Mouse (Mus musculus) gastrocnemius, adult 2 months (tissue): Measurements from ENCODE around the gene Gm10147. TPM values are rescaled to one million over a fixed set of nuclear protein-coding genes. Genes with fewer than 3 reads are reported as not detected.
"Not testable (repeated sequence)": the region's sequence is repeated elsewhere in the genome, so short reads cannot be mapped to it uniquely, and the experiment has no call there.

ENCODE experiments used
- DNase-seq: peaks from one replicate; pipeline ENCODE4 v3.0.0; 2022
- H3K27ac ChIP-seq: fragments of 200-600 bp; 2 replicates; pipeline ENCODE4 v1.8.1; 2022; ENCODE audit warnings: mild to moderate bottlenecking
- H3K4me3 ChIP-seq: fragments of 200-600 bp; 2 replicates; pipeline ENCODE4 v1.8.1; 2022; ENCODE audit warnings: mild to moderate bottlenecking, moderate library complexity
- intact Hi-C: fragments of 180-260 bp; cut with DNase I; formaldehyde crosslinking; loops from one replicate; pipeline ENCODE4 v1.15.1; 2025
- long read RNA-seq, 2 experiments: library from polyadenylated mRNA; stranded (forward); transcript quantifications; one replicate each; pipeline ENCODE4 v2.0.0; 2021
- microRNA-seq: library from miRNA; unstranded; fragments of <30 nt; microRNA quantifications from one replicate; pipeline ENCODE4 v1.2.0, GENCODE M21; 2021
- total RNA-seq, 2 experiments: library from RNA; stranded (reverse); gene quantifications; 2 replicates each; pipeline ENCODE4 v1.2.3; 2021

Gm10147 gene
- total RNA-seq = not detected
- long read RNA-seq, experiment 1 = 0 reads
- long read RNA-seq, experiment 2 = 0 reads

DNA sequence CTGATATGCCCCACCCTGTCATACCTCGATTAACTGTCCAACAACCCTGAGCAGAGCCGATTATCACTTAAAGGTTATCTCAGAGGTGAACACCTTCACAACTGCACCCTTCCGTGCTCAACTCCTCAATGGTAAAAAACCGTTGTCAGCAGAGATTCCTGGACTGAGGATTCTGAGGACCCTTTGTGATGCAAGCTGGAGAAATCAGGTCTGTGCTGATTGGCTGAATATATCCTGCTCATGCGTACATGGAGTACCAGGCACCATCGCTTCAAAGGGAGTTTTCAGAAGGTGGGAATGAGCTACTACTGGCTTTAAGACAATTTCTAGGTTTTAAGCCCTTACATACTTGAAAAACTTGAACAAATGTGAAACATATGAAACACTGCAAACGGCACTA, at the start of gene Gm10147:
Gm10147 (minus strand) TSS at position 101 of the 400 bp plus-strand sequence.
- H3K4me3 ChIP-seq, intact Hi-C loops, H3K27ac ChIP-seq, DNase-seq: not testable (repeated sequence)

Small RNA genes within 50 kb of the gene (microRNA-seq; reads per million reads assigned to microRNA genes)
- not detected for gene Gm44499
